Mouse (Mus musculus): ENCODE data around the gene Agt.

Gene Agt

DNA sequence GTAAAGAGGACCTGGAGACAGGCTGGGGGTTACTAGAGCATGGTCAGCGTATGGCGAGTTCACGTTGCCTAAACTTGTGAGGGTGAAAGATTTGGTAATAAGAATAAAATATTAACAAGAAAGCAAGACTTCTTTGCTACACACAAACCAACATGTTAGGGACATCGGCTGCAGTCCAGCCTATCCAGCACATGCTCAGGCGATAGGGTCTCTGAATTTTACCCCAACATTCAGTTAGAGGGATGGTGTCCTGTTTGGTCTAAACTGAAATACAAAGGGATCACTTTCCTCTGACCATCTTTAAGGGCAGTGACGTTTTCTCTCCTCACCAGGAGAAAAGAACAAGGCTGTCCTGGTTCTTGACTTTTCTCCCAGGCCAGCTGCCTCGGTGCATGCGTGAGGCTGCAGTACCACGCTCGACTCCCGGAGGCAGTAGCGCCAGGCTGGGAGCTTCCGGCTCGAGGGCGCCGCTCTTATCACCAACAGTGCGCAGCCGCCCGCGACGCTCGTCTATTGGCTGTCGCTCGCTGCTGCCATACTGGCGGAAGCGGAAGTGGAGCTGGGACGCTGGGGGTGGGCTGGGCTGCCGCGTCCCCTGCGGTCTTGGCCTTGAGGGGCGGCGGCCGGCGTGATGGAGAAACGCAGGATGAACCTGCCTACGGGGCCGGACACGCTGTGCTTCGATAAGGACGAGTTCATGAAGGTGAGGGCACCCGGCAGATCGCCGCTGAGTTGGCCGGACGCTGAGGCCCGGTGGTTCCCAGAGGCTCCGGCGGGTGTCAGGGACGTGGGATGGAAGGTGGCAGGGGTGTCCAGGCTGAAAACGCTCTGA is 49.0 kb downstream of the Agt start, which contains the start of gene Cog2:
Gene Cog2, plus strand, starts transcription at position 519 of the 832 bp plus-strand sequence.
- in situ Hi-C loops (cut with MboI; ENCODE audit: low pct_unique_long_range_greater_than_20kb in 1 of 2, low sequenced_read_pairs in 2 of 2, unreplicated experiment in 1 of 2) = no loop called here

DNA sequence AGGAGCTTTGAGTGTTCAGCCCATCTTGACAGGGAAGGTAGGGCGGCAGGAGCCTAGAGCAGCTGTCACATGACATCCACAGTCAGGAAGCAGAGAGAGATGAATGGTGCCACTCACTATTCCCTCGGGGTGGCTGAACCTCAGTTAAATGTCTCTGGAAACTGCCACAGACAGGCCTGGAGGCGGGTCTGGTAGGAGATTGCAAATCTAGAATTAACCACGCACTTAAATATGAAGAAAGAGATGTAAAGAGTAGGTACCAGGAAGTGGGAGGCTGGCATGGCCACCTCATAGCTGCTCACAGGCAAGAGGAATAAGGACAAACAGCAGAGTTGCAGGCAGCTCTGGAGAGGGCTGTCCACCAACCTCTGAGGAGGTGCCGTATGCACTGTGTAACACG is 52.4 kb downstream of the Agt start:
- in situ Hi-C loops (cut with MboI; ENCODE audit: low pct_unique_long_range_greater_than_20kb in 1 of 2, low sequenced_read_pairs in 2 of 2, unreplicated experiment in 1 of 2) = no loop called here

DNA sequence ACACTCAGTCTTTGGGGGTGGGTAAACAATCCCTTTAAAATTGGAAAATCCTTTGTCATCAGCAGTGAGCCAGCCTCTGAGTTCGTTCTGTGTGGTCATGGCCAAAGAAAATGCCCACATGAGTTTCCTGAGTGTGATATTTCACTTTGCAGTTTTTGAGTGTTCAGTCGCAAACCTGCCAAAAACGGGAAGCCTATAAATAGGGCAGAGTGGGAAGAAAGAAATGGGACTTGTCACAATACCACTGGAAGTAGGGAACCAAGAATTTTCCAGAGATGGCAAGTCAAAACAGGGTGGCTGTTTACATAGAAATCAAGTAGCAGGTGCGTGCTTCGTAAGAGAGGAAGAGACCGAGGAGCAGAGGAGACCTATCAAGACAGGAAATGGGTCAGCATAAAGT is 53.0 kb downstream of the Agt start:
- in situ Hi-C loops (cut with MboI; ENCODE audit: low pct_unique_long_range_greater_than_20kb in 1 of 2, low sequenced_read_pairs in 2 of 2, unreplicated experiment in 1 of 2) = no loop called here

DNA sequence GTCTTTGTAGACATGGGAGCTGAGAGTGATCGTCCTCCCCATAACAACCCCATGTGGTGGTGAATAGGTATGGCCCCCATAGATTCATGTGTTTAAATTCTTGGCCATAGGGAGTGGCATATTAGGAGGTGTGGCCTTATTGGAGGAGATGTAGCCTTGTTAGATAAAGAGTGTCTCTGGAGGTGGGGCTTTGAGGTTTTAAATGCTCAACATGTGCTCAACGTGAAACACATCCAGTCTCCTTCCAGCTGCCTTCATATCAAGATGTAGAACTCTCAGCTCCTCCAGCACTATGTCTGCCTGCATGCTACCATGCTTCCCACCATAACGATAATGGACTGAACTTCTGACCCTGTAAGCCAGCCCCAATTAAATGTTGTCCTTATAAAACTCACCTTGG is 53.5 kb downstream of the Agt start:
- in situ Hi-C loops (cut with MboI; ENCODE audit: low pct_unique_long_range_greater_than_20kb in 1 of 2, low sequenced_read_pairs in 2 of 2, unreplicated experiment in 1 of 2) = no loop called here

DNA sequence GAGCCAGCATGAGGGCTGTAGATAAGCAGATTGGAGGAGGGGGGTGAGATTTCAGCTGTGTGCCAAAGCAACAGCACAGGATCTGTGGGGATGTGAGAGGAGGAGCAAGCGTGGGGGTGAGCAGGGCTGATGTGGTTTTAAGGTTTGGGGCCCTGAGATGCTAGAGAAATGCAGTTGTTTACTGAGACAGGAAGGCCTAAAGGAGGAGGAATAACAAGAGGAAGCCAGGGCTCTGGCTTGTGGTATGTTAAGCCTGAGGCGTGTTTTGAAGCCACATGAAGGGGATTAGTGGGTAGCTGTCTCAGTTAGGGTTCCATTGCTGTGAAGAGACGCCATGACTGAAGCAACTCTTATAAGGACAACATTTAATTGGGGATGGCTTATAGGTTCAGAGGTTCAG is 60.4 kb downstream of the Agt start:
- in situ Hi-C loops (cut with MboI; ENCODE audit: low pct_unique_long_range_greater_than_20kb in 1 of 2, low sequenced_read_pairs in 2 of 2, unreplicated experiment in 1 of 2) = no loop called here

DNA sequence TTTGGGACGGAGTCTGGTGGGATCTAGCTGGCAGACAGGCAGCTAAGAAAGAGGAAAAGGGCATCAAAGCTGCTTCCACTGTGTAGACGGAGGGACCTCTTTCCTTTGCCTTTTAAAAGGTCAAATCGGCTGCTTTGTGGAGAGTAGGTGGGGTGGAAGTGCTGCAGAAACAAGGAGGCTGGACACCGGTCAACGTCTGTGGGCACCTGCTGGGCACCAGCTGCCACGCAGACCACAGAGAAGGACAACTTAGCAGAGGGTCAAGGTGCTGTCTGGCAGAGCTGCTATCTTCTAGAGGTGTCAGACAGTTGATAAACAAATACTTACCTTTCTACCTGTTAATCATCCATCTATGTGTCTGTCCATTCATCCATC is 61.2 kb downstream of the Agt start:
- in situ Hi-C loops (cut with MboI; ENCODE audit: low pct_unique_long_range_greater_than_20kb in 1 of 2, low sequenced_read_pairs in 2 of 2, unreplicated experiment in 1 of 2) = no loop called here

DNA sequence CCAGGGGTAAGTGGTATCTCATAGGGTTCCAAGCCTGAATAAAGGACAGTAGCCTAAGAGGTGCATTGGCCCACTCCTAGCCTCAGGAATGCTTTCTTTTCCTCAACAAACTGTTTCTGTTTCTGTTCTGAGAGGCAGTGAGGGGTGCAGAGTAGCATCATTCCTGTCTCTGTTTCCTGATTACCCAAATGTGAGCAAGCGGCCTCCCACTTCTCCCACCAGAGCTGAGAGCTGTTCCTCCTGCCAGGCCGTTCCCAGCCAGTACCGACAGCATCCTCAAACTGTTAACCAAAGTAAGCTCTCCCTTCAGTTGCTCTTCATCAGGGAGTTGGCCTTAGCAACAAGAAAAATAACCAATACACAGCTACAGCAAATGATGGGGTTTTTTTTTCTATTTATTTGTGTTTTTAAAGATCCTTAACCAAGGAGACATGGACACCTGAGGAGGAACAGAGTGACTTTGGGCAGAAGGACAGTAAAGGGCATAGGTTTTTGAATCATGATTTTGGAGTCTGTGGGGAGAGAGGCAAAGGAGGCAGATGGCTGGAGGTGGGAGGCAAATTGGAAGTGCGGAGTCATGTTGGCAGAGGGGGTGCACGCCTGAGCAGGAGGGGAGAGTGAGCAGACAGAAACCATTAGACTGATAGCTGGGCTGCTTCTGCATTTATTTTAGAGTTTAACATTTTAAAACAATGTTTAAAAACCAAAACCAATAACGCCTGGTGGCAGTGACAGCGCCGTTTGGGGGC is 61.8 kb downstream of the Agt start:
- in situ Hi-C loops (cut with MboI; ENCODE audit: low pct_unique_long_range_greater_than_20kb in 1 of 2, low sequenced_read_pairs in 2 of 2, unreplicated experiment in 1 of 2) = no loop called here
